Mouse (Mus musculus): ENCODE results near the gene Lmf1. TPM values are rescaled to one million over a fixed set of nuclear protein-coding genes. Genes with fewer than 3 reads are reported as not detected.
A peak's percentile ranks its signal among the peaks of the same experiment; 100 is the strongest.

Lmf1 gene
- 15.2 and 16.1 TPM in 2 replicates for polyA plus RNA-seq (2011; ENCODE audit: insufficient read depth, insufficient read length, low read depth, missing spikeins)

GRCm38 (mm10) chr17:25578920-25579319, at the start of gene Lmf1:
Gene Lmf1 (plus strand): TSS chr17:25579085.
- Histone ChIP-seq H3K36me3 (ENCODE audit: control insufficient read depth, insufficient read depth, low read length, poor library complexity, severe bottlenecking) (no peaks in the 10 kb centered on the region), H3K4me3 (ENCODE audit: low read depth, low read length) (peak within 1 kb of the TSS; percentile 79), H3K9ac (ENCODE audit: low read depth, poor library complexity, severe bottlenecking) (peak within 1 kb of the TSS; percentile 61), H3K27ac (ENCODE audit: insufficient read depth, low read length) (no peak within 1 kb of the TSS), H3K4me1 (ENCODE audit: control insufficient read depth, insufficient read depth, low read length) (no peaks in the 10 kb centered on the region), H3K27me3 (ENCODE audit: control insufficient read depth, insufficient read depth, low read length, poor library complexity, severe bottlenecking) (no peaks in the 10 kb centered on the region), H3K9me3 (replicated peaks; ENCODE audit: control insufficient read depth, insufficient read depth, low read length, poor library complexity, severe bottlenecking) (no peaks in the 10 kb centered on the region)
- TF ChIP-seq EP300 (IDR thresholded peaks at IDR 0.05; ENCODE audit: insufficient read depth, low read depth, low read length) = no peak
- peak; percentile 27 for TF ChIP-seq POLR2A (IDR thresholded peaks at IDR 0.05; ENCODE audit: insufficient read depth, low read length)
- TF ChIP-seq CTCF (IDR thresholded peaks at IDR 0.05; ENCODE audit: low read depth, low read length) = no peak

GRCm38 (mm10) chr17:25530357-25531022, 48.4 kb upstream of the Lmf1 start:
- no peaks in the 10 kb centered on the region for H3K9me3 ChIP-seq (replicated peaks; ENCODE audit: control insufficient read depth, insufficient read depth, low read length, poor library complexity, severe bottlenecking)
- no peak overlapping the region for H3K4me3 ChIP-seq (ENCODE audit: low read depth, low read length)
- TF ChIP-seq CTCF (IDR thresholded peaks at IDR 0.05; ENCODE audit: low read depth, low read length) = no peak
- no peak for TF ChIP-seq POLR2A (IDR thresholded peaks at IDR 0.05; ENCODE audit: insufficient read depth, low read length)
- no peak for TF ChIP-seq EP300 (IDR thresholded peaks at IDR 0.05; ENCODE audit: insufficient read depth, low read depth, low read length)
- no peaks in the 10 kb centered on the region for H3K36me3 ChIP-seq (ENCODE audit: control insufficient read depth, insufficient read depth, low read length, poor library complexity, severe bottlenecking)
- no peak overlapping the region for H3K9ac ChIP-seq (ENCODE audit: low read depth, poor library complexity, severe bottlenecking)
- no peak overlapping the region for H3K27ac ChIP-seq (ENCODE audit: insufficient read depth, low read length)
- H3K27me3 ChIP-seq (ENCODE audit: control insufficient read depth, insufficient read depth, low read length, poor library complexity, severe bottlenecking) = no peaks in the 10 kb centered on the region
- no peaks in the 10 kb centered on the region for H3K4me1 ChIP-seq (ENCODE audit: control insufficient read depth, insufficient read depth, low read length)

- no peaks in the 10 kb centered on the region for H3K27me3 ChIP-seq (ENCODE audit: control insufficient read depth, insufficient read depth, low read length, poor library complexity, severe bottlenecking)
- no peak for TF ChIP-seq EP300 (IDR thresholded peaks at IDR 0.05; ENCODE audit: insufficient read depth, low read depth, low read length)
- no peak for TF ChIP-seq POLR2A (IDR thresholded peaks at IDR 0.05; ENCODE audit: insufficient read depth, low read length)
- no peak for TF ChIP-seq CTCF (IDR thresholded peaks at IDR 0.05; ENCODE audit: low read depth, low read length)
- no peaks in the 10 kb centered on the region for H3K9me3 ChIP-seq (replicated peaks; ENCODE audit: control insufficient read depth, insufficient read depth, low read length, poor library complexity, severe bottlenecking)
- no peak overlapping the region for H3K27ac ChIP-seq (ENCODE audit: insufficient read depth, low read length)
- no peak overlapping the region for H3K4me3 ChIP-seq (ENCODE audit: low read depth, low read length)
- H3K9ac ChIP-seq (ENCODE audit: low read depth, poor library complexity, severe bottlenecking) = no peak overlapping the region
- no peaks in the 10 kb centered on the region for H3K36me3 ChIP-seq (ENCODE audit: control insufficient read depth, insufficient read depth, low read length, poor library complexity, severe bottlenecking)
- H3K4me1 ChIP-seq (ENCODE audit: control insufficient read depth, insufficient read depth, low read length) = peaks cover 2% of the 10 kb centered on the region
These were observed 39.7 kb upstream of the Lmf1 start for GRCm38 (mm10) chr17:25538945-25539875.

GRCm38 (mm10) chr17:25540731-25541130, 38.2 kb upstream of the Lmf1 start:
- no peak for TF ChIP-seq EP300 (IDR thresholded peaks at IDR 0.05; ENCODE audit: insufficient read depth, low read depth, low read length)
- no peak for TF ChIP-seq CTCF (IDR thresholded peaks at IDR 0.05; ENCODE audit: low read depth, low read length)
- TF ChIP-seq POLR2A (IDR thresholded peaks at IDR 0.05; ENCODE audit: insufficient read depth, low read length) = no peak
- Histone ChIP-seq H3K27ac (ENCODE audit: insufficient read depth, low read length) (no peak overlapping the region), H3K27me3 (ENCODE audit: control insufficient read depth, insufficient read depth, low read length, poor library complexity, severe bottlenecking) (no peaks in the 10 kb centered on the region), H3K9me3 (replicated peaks; ENCODE audit: control insufficient read depth, insufficient read depth, low read length, poor library complexity, severe bottlenecking) (no peaks in the 10 kb centered on the region), H3K36me3 (ENCODE audit: control insufficient read depth, insufficient read depth, low read length, poor library complexity, severe bottlenecking) (no peaks in the 10 kb centered on the region), H3K4me3 (ENCODE audit: low read depth, low read length) (no peak overlapping the region), H3K9ac (ENCODE audit: low read depth, poor library complexity, severe bottlenecking) (no peak overlapping the region), H3K4me1 (ENCODE audit: control insufficient read depth, insufficient read depth, low read length) (peaks cover 2% of the 10 kb centered on the region)

- TF ChIP-seq CTCF (IDR thresholded peaks at IDR 0.05; ENCODE audit: low read depth, low read length) = no peak
- TF ChIP-seq POLR2A (IDR thresholded peaks at IDR 0.05; ENCODE audit: insufficient read depth, low read length) = no peak
- no peak for TF ChIP-seq EP300 (IDR thresholded peaks at IDR 0.05; ENCODE audit: insufficient read depth, low read depth, low read length)
- no peaks in the 10 kb centered on the region for H3K27me3 ChIP-seq (ENCODE audit: control insufficient read depth, insufficient read depth, low read length, poor library complexity, severe bottlenecking)
These were observed 37.1 kb upstream of the Lmf1 start for GRCm38 (mm10) chr17:25541768-25542167.

More at GRCm38 (mm10) chr17:25541768-25542167, 37.1 kb upstream of the Lmf1 start:
- Histone ChIP-seq H3K36me3 (ENCODE audit: control insufficient read depth, insufficient read depth, low read length, poor library complexity, severe bottlenecking) (no peaks in the 10 kb centered on the region), H3K27ac (ENCODE audit: insufficient read depth, low read length) (no peak overlapping the region), H3K9ac (ENCODE audit: low read depth, poor library complexity, severe bottlenecking) (no peak overlapping the region), H3K4me1 (ENCODE audit: control insufficient read depth, insufficient read depth, low read length) (no peaks in the 10 kb centered on the region), H3K4me3 (ENCODE audit: low read depth, low read length) (no peak overlapping the region), H3K9me3 (replicated peaks; ENCODE audit: control insufficient read depth, insufficient read depth, low read length, poor library complexity, severe bottlenecking) (no peaks in the 10 kb centered on the region)

Data from ES-Bruce4 (cell line).